Mouse (Mus musculus) E14TG2a.4 (cell line): ENCODE results near the gene Mr1.

Source experiments
- CTCF ChIP-seq: conservative IDR thresholded peaks from 2 replicates; pipeline ENCODE4 v1.5.1; 2014; ENCODE audit warnings: low read length
- POU5F1 ChIP-seq: IDR thresholded peaks from 2 replicates; pipeline ENCODE4 v1.6.1; 2014; ENCODE audit warnings: low read length, borderline replicate concordance

DNA sequence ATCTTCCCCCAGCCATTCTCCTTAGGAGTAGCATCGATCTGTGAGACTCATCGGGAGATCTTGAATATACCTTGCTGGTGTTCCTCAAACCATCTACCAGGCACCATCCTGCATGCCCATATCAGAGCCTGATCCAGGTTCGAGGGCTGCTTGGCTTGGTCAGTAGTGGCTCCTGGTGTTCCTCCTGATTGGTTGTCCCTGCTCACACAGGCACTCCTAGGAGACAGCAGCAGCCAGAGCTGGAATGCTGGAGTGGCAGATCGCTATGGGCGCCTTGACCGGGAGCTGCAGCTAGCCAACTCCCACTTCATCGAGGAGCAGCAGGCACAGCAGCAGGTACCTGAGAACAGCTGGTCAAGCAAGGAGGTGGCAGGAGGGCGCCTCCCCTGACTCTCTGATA lies 44.6 kb upstream of the Mr1 start:
- TF ChIP-seq CTCF (no peak), POU5F1 (no peak)
